Mouse (Mus musculus) limb, embryonic 14.5 days (tissue): ENCODE results near the gene Magi3. TPM values are rescaled to one million over a fixed set of nuclear protein-coding genes. Genes with fewer than 3 reads are reported as not detected.

Experiments
- ATAC-seq: fragments of 200-750 bp; cut with Nextera tagmentation; 2 replicates; pipeline ENCODE4 v1.8.0; 2017; ENCODE audit warnings: low read depth, moderate number of reproducible peaks, moderate TSS enrichment; ENCODE audit not compliant: low FRiP score
- DNase-seq: peaks from one replicate; pipeline ENCODE4 v3.0.0-alpha.2; 2015; ENCODE audit warnings: low spot score
- H3K27ac ChIP-seq: fragments of 300-500 bp; sonication (generic); replicated peaks from 2 replicates; pipeline ENCODE4 v1.5.1; 2014; ENCODE audit warnings: low read depth, mild to moderate bottlenecking, low read length, moderate library complexity, mixed read lengths
- H3K27me3 ChIP-seq: fragments of 300-500 bp; sonication (generic); 2 replicates; pipeline ENCODE4 v1.6.1; 2014; ENCODE audit warnings: low read length, mixed read lengths; ENCODE audit not compliant: control insufficient read depth, insufficient read depth
- H3K36me3 ChIP-seq: fragments of 300-500 bp; sonication (generic); 2 replicates; pipeline ENCODE4 v1.6.1; 2014; ENCODE audit warnings: mild to moderate bottlenecking, low read length, moderate library complexity, mixed read lengths; ENCODE audit not compliant: control insufficient read depth, insufficient read depth
- H3K4me1 ChIP-seq: fragments of 300-500 bp; sonication (generic); 2 replicates; pipeline ENCODE4 v1.6.1; 2014; ENCODE audit warnings: antibody characterized with exemption, low read length, mixed read lengths; ENCODE audit not compliant: control insufficient read depth, insufficient read depth
- H3K4me2 ChIP-seq: fragments of 300-500 bp; sonication (generic); replicated peaks from 2 replicates; pipeline ENCODE4 v1.6.1; 2014; ENCODE audit warnings: low read depth, mild to moderate bottlenecking, low read length, moderate library complexity; ENCODE audit not compliant: severe bottlenecking
- H3K4me3 ChIP-seq: fragments of 300-500 bp; sonication (generic); replicated peaks from 2 replicates; pipeline ENCODE4 v1.5.1; 2014; ENCODE audit warnings: low read length
- H3K9ac ChIP-seq: fragments of 300-500 bp; sonication (generic); 2 replicates; pipeline ENCODE4 v1.6.1; 2014; ENCODE audit warnings: mild to moderate bottlenecking, low read depth, low read length, moderate library complexity; ENCODE audit not compliant: severe bottlenecking
- H3K9me3 ChIP-seq: fragments of 300-500 bp; sonication (generic); 2 replicates; pipeline ENCODE4 v1.6.1; 2016; ENCODE audit warnings: low read length; ENCODE audit not compliant: control insufficient read depth
- POLR2A ChIP-seq: fragments of 200-500 bp; IDR thresholded peaks from 2 replicates; pipeline ENCODE4 v1.8.0; 2012; ENCODE audit warnings: inconsistent platforms, mild to moderate bottlenecking, moderate library complexity, borderline replicate concordance; ENCODE audit not compliant: insufficient read depth, insufficient read length; ENCODE audit errors: extremely low read depth
- WGBS: fragments of 180-500 bp; shearing (Covaris S2); extraction: QIAGEN DNeasy Blood & Tissue Kit; methylation state at CpG from one replicate; pipeline ENCODE4 v1.1.7; 2014; 5-methylcytosine and 5-hydroxymethylcytosine counted together
- polyA plus RNA-seq, 2 experiments: library from polyadenylated mRNA; depleted of rRNA in 1 of 2; stranded (reverse) in 1 of 2; unstranded in 1 of 2; fragments of >200 nt; fragmentation: Nextera tagmentation in 1 of 2; extraction: Ambion mirVana in 1 of 2; gene quantifications; 2 replicates each; pipeline versions ENCODE4 v1.2.1 to v1.2.3; 2012 to 2014

Magi3 gene
- polyA plus RNA-seq, 2 experiments: 4.8 to 9.2 TPM

GRCm38 (mm10) chr3:104009924-104010662, 210.1 kb downstream of the Magi3 start:
- Histone ChIP-seq H3K9me3 (no peaks in the 10 kb centered on the region), H3K4me3 (no peak overlapping the region), H3K4me1 (no peaks in the 10 kb centered on the region), H3K27ac (no peak overlapping the region), H3K4me2 (no peak overlapping the region), H3K36me3 (peaks cover 35% of the 10 kb centered on the region), H3K9ac (no peak overlapping the region), H3K27me3 (no peaks in the 10 kb centered on the region)
- ATAC-seq (no peak), DNase-seq (no peak)
- no peak for TF ChIP-seq POLR2A
- whole genome bisulfite sequencing: 84% methylated on average over 5 of the region's 5 CpGs

- DNase-seq: no peak
- H3K27ac ChIP-seq: no peak overlapping the region
- no peak for ATAC-seq
- H3K36me3 ChIP-seq: peaks cover 40% of the 10 kb centered on the region
- no peak overlapping the region for H3K9ac ChIP-seq
- no peak for TF ChIP-seq POLR2A
- no peak overlapping the region for H3K4me2 ChIP-seq
- no peaks in the 10 kb centered on the region for H3K4me1 ChIP-seq
- H3K4me3 ChIP-seq: no peak overlapping the region
- no peaks in the 10 kb centered on the region for H3K9me3 ChIP-seq
- WGBS: 75% methylated on average over 8 of the region's 8 CpGs
- H3K27me3 ChIP-seq: no peaks in the 10 kb centered on the region
Measured at GRCm38 (mm10) chr3:104007479-104007878, 212.7 kb downstream of the Magi3 start.

- H3K27me3 ChIP-seq: no peaks in the 10 kb centered on the region
- H3K9ac ChIP-seq: no peak overlapping the region
- WGBS: 89% methylated on average over 8 of the region's 8 CpGs
- no peaks in the 10 kb centered on the region for H3K9me3 ChIP-seq
- no peak overlapping the region for H3K4me2 ChIP-seq
- no peaks in the 10 kb centered on the region for H3K4me1 ChIP-seq
- peaks cover 40% of the 10 kb centered on the region for H3K36me3 ChIP-seq
- no peak overlapping the region for H3K4me3 ChIP-seq
- no peak for TF ChIP-seq POLR2A
- ATAC-seq: no peak
- H3K27ac ChIP-seq: no peak overlapping the region
- no peak for DNase-seq
Measured at GRCm38 (mm10) chr3:104006896-104007466, 213.2 kb downstream of the Magi3 start.

GRCm38 (mm10) chr3:103998724-103999123, 221.4 kb downstream of the Magi3 start:
- DNase-seq: no peak
- Histone ChIP-seq H3K4me2 (no peak overlapping the region), H3K9ac (no peak overlapping the region), H3K4me3 (no peak overlapping the region), H3K36me3 (peaks cover 56% of the 10 kb centered on the region), H3K9me3 (no peaks in the 10 kb centered on the region), H3K27ac (no peak overlapping the region), H3K27me3 (no peaks in the 10 kb centered on the region), H3K4me1 (no peaks in the 10 kb centered on the region)
- WGBS: 93% methylated on average over 4 of the region's 4 CpGs
- TF ChIP-seq POLR2A: no peak
- ATAC-seq: no peak

GRCm38 (mm10) chr3:103991271-103991670, 228.9 kb downstream of the Magi3 start:
- Histone ChIP-seq H3K27ac (no peak overlapping the region), H3K9me3 (no peaks in the 10 kb centered on the region), H3K4me1 (no peaks in the 10 kb centered on the region), H3K9ac (no peak overlapping the region), H3K4me3 (no peak overlapping the region), H3K36me3 (peaks cover 75% of the 10 kb centered on the region), H3K27me3 (no peaks in the 10 kb centered on the region), H3K4me2 (no peak overlapping the region)
- 95% methylated on average over 3 of the region's 3 CpGs for WGBS
- DNase-seq: no peak
- no peak for TF ChIP-seq POLR2A
- no peak for ATAC-seq
